Mouse (Mus musculus) liver, embryonic 11.5 days (tissue): Measurements from ENCODE around the gene Platr17. TPM values are rescaled to one million over a fixed set of nuclear protein-coding genes. Genes with fewer than 3 reads are reported as not detected.

Source experiments
- microRNA-seq: library from miRNA; unstranded; fragments of <30 nt; microRNA quantifications from one replicate; pipeline ENCODE4, GENCODE M21; 2017; ENCODE audit warnings: borderline number of aligned reads
- polyA plus RNA-seq: library from polyadenylated mRNA; unstranded; fragments of >200 nt; fragmentation: Nextera tagmentation; extraction: Ambion mirVana; gene quantifications from 2 replicates; pipeline ENCODE4 v1.2.1, GENCODE M21; 2014

The Platr17 gene
- polyA plus RNA-seq, 1 experiment from 2014 or later, result 2.2 TPM

Small RNAs within 50 kb of the gene (microRNA-seq; reads per million reads assigned to microRNA genes)
- gene Gm27740, result not detected

Other genes with a start within 250 kb of the Platr17 start
- gene Hnrnpm, start 218.3 kb upstream of the Platr17 start, polyA plus RNA-seq, result 410 and 431 TPM in 2 replicates
- gene March2, start 186.5 kb upstream of the Platr17 start, polyA plus RNA-seq, result 92.1 and 95.7 TPM in 2 replicates
- gene Rab11b, start 144.6 kb upstream of the Platr17 start, polyA plus RNA-seq, result 184 and 199 TPM in 2 replicates
- 28.1 and 31.9 TPM in 2 replicates for gene Angptl4, start 123.3 kb upstream of the Platr17 start, polyA plus RNA-seq
- 21.4 and 23.4 TPM in 2 replicates for gene Kank3, start 94.6 kb upstream of the Platr17 start, polyA plus RNA-seq
- gene Rps28, start 80.6 kb upstream of the Platr17 start, polyA plus RNA-seq, result 1,026 and 1,173 TPM in 2 replicates
- gene Ndufa7, start 80.6 kb upstream of the Platr17 start, polyA plus RNA-seq, result 390 and 411 TPM in 2 replicates
- 44.1 and 49.7 TPM in 2 replicates for gene Cd320, start 62.0 kb upstream of the Platr17 start, polyA plus RNA-seq
- not detected in 2 replicates for gene Gm7029, start 31.3 kb upstream of the Platr17 start, polyA plus RNA-seq
- 10.2 and 11.8 TPM in 2 replicates for gene Kifc1, start 14.5 kb upstream of the Platr17 start, polyA plus RNA-seq
- gene Daxx, start 4.3 kb downstream of the Platr17 start, polyA plus RNA-seq, result 46.9 and 52.9 TPM in 2 replicates
- gene Tapbp, start 10.8 kb downstream of the Platr17 start, polyA plus RNA-seq, result 28.1 and 29.1 TPM in 2 replicates
- 12.4 and 13.0 TPM in 2 replicates for gene Zbtb22, start 10.8 kb downstream of the Platr17 start, polyA plus RNA-seq
- gene Rgl2, start 24.4 kb downstream of the Platr17 start, polyA plus RNA-seq, result 22.1 and 25.6 TPM in 2 replicates
- 266 and 286 TPM in 2 replicates for gene Pfdn6, start 35.2 kb downstream of the Platr17 start, polyA plus RNA-seq
- 62.6 and 67.0 TPM in 2 replicates for gene Wdr46, start 35.5 kb downstream of the Platr17 start, polyA plus RNA-seq
- gene B3galt4, start 46.4 kb downstream of the Platr17 start, polyA plus RNA-seq, result 2.9 and 3.5 TPM in 2 replicates
- 47.2 and 49.1 TPM in 2 replicates for gene Vps52, start 50.7 kb downstream of the Platr17 start, polyA plus RNA-seq
- 2,164 and 2,343 TPM in 2 replicates for gene Rps18, start 50.9 kb downstream of the Platr17 start, polyA plus RNA-seq
- 82.7 and 84.9 TPM in 2 replicates for gene H2-K1, start 95.2 kb downstream of the Platr17 start, polyA plus RNA-seq
- gene Ring1, start 119.5 kb downstream of the Platr17 start, polyA plus RNA-seq, result 3.4 and 5.5 TPM in 2 replicates
- 34.2 and 45.1 TPM in 2 replicates for gene H2-Ke6, start 122.9 kb downstream of the Platr17 start, polyA plus RNA-seq
- gene Slc39a7, start 126.5 kb downstream of the Platr17 start, polyA plus RNA-seq, result 73.9 and 75.9 TPM in 2 replicates
- gene Rxrb, start 126.7 kb downstream of the Platr17 start, polyA plus RNA-seq, result 30.8 and 31.5 TPM in 2 replicates
- gene Col11a2, start 134.3 kb downstream of the Platr17 start, polyA plus RNA-seq, result 0.61 and 0.67 TPM in 2 replicates
- 0.26 and 0.56 TPM in 2 replicates for gene H2-Oa, start 187.2 kb downstream of the Platr17 start, polyA plus RNA-seq
- gene H2-DMa, start 214.4 kb downstream of the Platr17 start, polyA plus RNA-seq, result 5.6 and 5.9 TPM in 2 replicates
- 86.1 and 90.8 TPM in 2 replicates for gene Brd2, start 217.5 kb downstream of the Platr17 start, polyA plus RNA-seq
- 0.32 and 0.34 TPM in 2 replicates for gene H2-DMb2, start 238.2 kb downstream of the Platr17 start, polyA plus RNA-seq
- gene H2-DMb1, start 247.9 kb downstream of the Platr17 start, polyA plus RNA-seq, result 0.19 and 0.43 TPM in 2 replicates